Comparison of ENCODE assay signal across 7 mouse cellular contexts in the genomic region with DNA sequence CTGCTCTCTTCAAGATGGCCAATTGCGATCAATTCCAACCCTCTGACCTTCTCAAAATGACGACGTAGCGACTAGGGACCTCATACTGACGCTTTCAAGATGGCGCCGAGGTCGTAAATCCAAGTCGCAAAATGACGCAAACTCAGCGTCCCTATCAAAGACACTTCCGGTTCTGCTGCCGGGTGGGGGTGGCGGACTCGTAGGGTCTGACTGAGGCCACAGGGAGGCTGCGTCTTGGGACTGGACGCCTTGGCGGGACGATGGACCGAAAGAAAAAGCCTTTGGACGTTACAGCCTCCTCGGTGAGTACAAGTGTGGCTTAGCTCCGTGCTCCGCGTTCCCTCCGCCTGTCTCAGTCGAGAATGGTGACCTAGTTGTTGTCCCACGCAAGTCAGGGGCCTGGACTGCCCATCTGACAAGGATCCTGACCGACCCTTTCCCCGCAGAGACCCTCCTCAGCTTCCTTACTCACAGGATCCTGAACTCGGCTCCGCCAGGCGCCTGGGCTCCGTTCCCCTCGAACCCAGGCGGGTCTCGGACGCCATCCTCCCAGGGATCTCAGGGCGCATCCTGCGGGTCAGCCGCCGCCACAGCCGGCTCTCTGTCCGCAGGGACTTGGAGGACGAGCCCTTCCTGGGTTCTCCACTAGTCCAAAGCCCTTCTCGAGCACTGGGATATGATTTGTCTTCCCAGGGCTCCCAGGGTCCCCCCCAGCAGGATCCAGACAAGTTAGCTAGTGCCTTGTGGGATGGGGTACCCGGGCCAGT. TPM values are rescaled to one million over a fixed set of nuclear protein-coding genes. Genes with fewer than 3 reads are reported as not detected.
DNase-seq lines count a peak whose midpoint lies in the region; ATAC-seq lines count a peak whose summit lies in the region.

Gene Ccdc174 (plus strand): TSS at position 169 of the 767 bp plus-strand sequence.

- H3K4me3 ChIP-seq in intestine, embryonic 15.5 days (replicated peaks): peak within 1 kb of the TSS; percentile 77
- H3K4me3 ChIP-seq in midbrain, embryonic 10.5 days: peak within 1 kb of the TSS; percentile 97

- peak within 1 kb of the TSS; percentile 56 for H3K27ac ChIP-seq in intestine, embryonic 15.5 days
- H3K27ac ChIP-seq in midbrain, embryonic 10.5 days (replicated peaks): peak within 1 kb of the TSS; percentile 91

- no peaks in the 10 kb centered on the region for H3K27me3 ChIP-seq in intestine, embryonic 15.5 days (replicated peaks)
- 0 out of 2 replicates have a peak, but pooled peaks cover 8% of the 10 kb centered on the region for H3K27me3 ChIP-seq in midbrain, embryonic 10.5 days (ENCODE audit: low read depth, poor library complexity, severe bottlenecking)

- peaks cover 11% of the 10 kb centered on the region for H3K4me1 ChIP-seq in intestine, embryonic 15.5 days (replicated peaks)
- peaks cover 21% of the 10 kb centered on the region for H3K4me1 ChIP-seq in midbrain, embryonic 10.5 days

- ATAC-seq in intestine, embryonic 15.5 days: peak; percentile 98

- peak within 1 kb of the TSS; percentile 78 for H3K4me2 ChIP-seq in intestine, embryonic 15.5 days (replicated peaks)

- H3K9me3 ChIP-seq in intestine, embryonic 15.5 days: no peaks in the 10 kb centered on the region
- no peaks in the 10 kb centered on the region for H3K9me3 ChIP-seq in midbrain, embryonic 10.5 days (replicated peaks)

- WGBS in intestine, embryonic 15.5 days: under 1% methylated on average over 47 of the region's 47 CpGs
- under 1% methylated on average over 47 of the region's 47 CpGs for WGBS in midbrain, embryonic 10.5 days

- intact Hi-C loops in gastrocnemius, postnatal 36 days (cut with DNase I): no loop called here
- intact Hi-C loops in left cerebral cortex, postnatal 25 days (cut with DNase I): no loop called here

- H3K9ac ChIP-seq in intestine, embryonic 15.5 days: peak within 1 kb of the TSS; percentile 82

- DNase-seq in adrenal gland, adult 2 months: peak; percentile 94
- peak; percentile 95 for DNase-seq in embryo, embryonic 11.5 days (ENCODE audit: low read depth, low spot score)
- DNase-seq in gastrocnemius, postnatal 36 days: peak; percentile 79 to 83
- DNase-seq in left cerebral cortex, postnatal 25 days (ENCODE audit: low spot score in 2 of 2): peak; percentile 96 to 98
- peak; percentile 95 for DNase-seq in midbrain, embryonic 10.5 days (ENCODE audit: low spot score)
- peak; percentile 82 for DNase-seq in right cerebral cortex, postnatal 4 days

- 0 out of 2 replicates have a peak, but pooled peaks cover 10% of the 10 kb centered on the region for H3K36me3 ChIP-seq in intestine, embryonic 15.5 days
- H3K36me3 ChIP-seq in midbrain, embryonic 10.5 days: peaks cover 29% of the 10 kb centered on the region

RNA-seq across cellular contexts. Expression of gene Ccdc174, which starts in this region (rescaled TPM):
- 10 to 100 TPM; 28.2 to 69.0 TPM for total RNA-seq in adrenal gland, adult 2 months (2021)
- 2.9 and 4.5 TPM in 2 replicates for polyA plus RNA-seq in adrenal gland, adult 2 months (2012; rRNA removed)
- total RNA-seq in gastrocnemius, postnatal 36 days (2021): 1 to 10 TPM; 7.2 to 8.2 TPM
- polyA plus RNA-seq in intestine, embryonic 15.5 days (2015; fragmentation: Nextera tagmentation; extraction: Ambion mirVana): 25.0 and 32.6 TPM in 2 replicates
- total RNA-seq in left cerebral cortex, postnatal 25 days (2021): 10 to 100 TPM; 22.8 to 24.1 TPM
- polyA plus RNA-seq in midbrain, embryonic 10.5 days (2016; fragmentation: Nextera tagmentation; extraction: Ambion mirVana): 36.0 and 37.5 TPM in 2 replicates

Comparison
In these comparisons a context has a peak if more than half of its experiments do, and no peak if none do; other contexts are left out.
1. Peak in every context shown above with its lines: DNase-seq, ATAC-seq, H3K4me3 ChIP-seq and H3K27ac ChIP-seq.